Mouse (Mus musculus): ENCODE measurements at regions not wholly inside any gene's neighbourhood (a gene's known extent, or its start where the extent isn't known, plus 50 kb on each side); places are given as distances from the start of the nearest gene placed in this dataset.
"Not testable (repeated sequence)": the region's sequence is repeated elsewhere in the genome, so short reads cannot be mapped to it uniquely, and the experiment has no call there.

GRCm38 (mm10) chr8:60728339-60728738 is 95.7 kb downstream of the Mfap3l start:
- Histone ChIP-seq H3K27me3 (no peaks in the 10 kb centered on the region), H3K27ac (no peak overlapping the region), H3K9me3 (no peaks in the 10 kb centered on the region), H3K9ac (no peak overlapping the region), H3K36me3 (no peaks in the 10 kb centered on the region), H3K4me2 (no peak overlapping the region), H3K4me3 (no peak overlapping the region), H3K4me1 (no peaks in the 10 kb centered on the region)
- 82% methylated on average over 1 of the region's 1 CpGs for WGBS
- no peak for ATAC-seq (ENCODE audit: insufficient number of reproducible peaks, insufficient read depth, low FRiP score, low TSS enrichment, low read depth)

GRCm38 (mm10) chr8:60732545-60732944 is 99.9 kb downstream of the Mfap3l start:
- Histone ChIP-seq H3K27me3 (no peaks in the 10 kb centered on the region), H3K36me3 (no peaks in the 10 kb centered on the region), H3K4me2 (no peak overlapping the region), H3K9me3 (no peaks in the 10 kb centered on the region), H3K9ac (no peak overlapping the region), H3K27ac (no peak overlapping the region), H3K4me3 (no peak overlapping the region), H3K4me1 (no peaks in the 10 kb centered on the region)
- no peak for ATAC-seq (ENCODE audit: insufficient number of reproducible peaks, insufficient read depth, low FRiP score, low TSS enrichment, low read depth)
- 63% methylated on average over 2 of the region's 2 CpGs for WGBS

GRCm38 (mm10) chr8:60735961-60736360 is 103.3 kb downstream of the Mfap3l start:
- Histone ChIP-seq H3K4me2 (no peak overlapping the region), H3K36me3 (no peaks in the 10 kb centered on the region), H3K27ac (no peak overlapping the region), H3K27me3 (no peaks in the 10 kb centered on the region), H3K4me1 (no peaks in the 10 kb centered on the region), H3K9ac (no peak overlapping the region), H3K4me3 (no peak overlapping the region), H3K9me3 (no peaks in the 10 kb centered on the region)
- ATAC-seq (ENCODE audit: insufficient number of reproducible peaks, insufficient read depth, low FRiP score, low TSS enrichment, low read depth): no peak
- WGBS: 62% methylated on average over 3 of the region's 3 CpGs

GRCm38 (mm10) chr8:60736401-60736800 is 103.8 kb downstream of the Mfap3l start:
- H3K9me3 ChIP-seq: no peaks in the 10 kb centered on the region
- no peaks in the 10 kb centered on the region for H3K4me1 ChIP-seq
- 80% methylated on average over 9 of the region's 9 CpGs for WGBS
- H3K36me3 ChIP-seq: no peaks in the 10 kb centered on the region
- no peak overlapping the region for H3K4me3 ChIP-seq
- H3K27ac ChIP-seq: no peak overlapping the region
- no peak overlapping the region for H3K9ac ChIP-seq
- no peak overlapping the region for H3K4me2 ChIP-seq
- no peaks in the 10 kb centered on the region for H3K27me3 ChIP-seq
- no peak for ATAC-seq (ENCODE audit: insufficient number of reproducible peaks, insufficient read depth, low FRiP score, low TSS enrichment, low read depth)

- Histone ChIP-seq H3K4me2 (no peak overlapping the region), H3K4me3 (no peak overlapping the region), H3K9me3 (no peaks in the 10 kb centered on the region), H3K9ac (no peak overlapping the region), H3K4me1 (no peaks in the 10 kb centered on the region), H3K27me3 (no peaks in the 10 kb centered on the region), H3K36me3 (no peaks in the 10 kb centered on the region), H3K27ac (no peak overlapping the region)
- 59% methylated on average over 2 of the region's 2 CpGs for WGBS
- no peak for ATAC-seq (ENCODE audit: insufficient number of reproducible peaks, insufficient read depth, low FRiP score, low TSS enrichment, low read depth)
Observed at GRCm38 (mm10) chr8:60736913-60737312, 104.3 kb downstream of the Mfap3l start.

GRCm38 (mm10) chr8:60737616-60738015 is 105.0 kb downstream of the Mfap3l start:
- Histone ChIP-seq H3K4me3 (no peak overlapping the region), H3K4me2 (no peak overlapping the region), H3K9me3 (no peaks in the 10 kb centered on the region), H3K9ac (no peak overlapping the region), H3K36me3 (no peaks in the 10 kb centered on the region), H3K27ac (no peak overlapping the region), H3K27me3 (no peaks in the 10 kb centered on the region), H3K4me1 (no peaks in the 10 kb centered on the region)
- no peak for ATAC-seq (ENCODE audit: insufficient number of reproducible peaks, insufficient read depth, low FRiP score, low TSS enrichment, low read depth)
- 93% methylated on average over 1 of the region's 1 CpGs for WGBS

GRCm38 (mm10) chr8:60745877-60746276 is 113.2 kb downstream of the Mfap3l start:
- no peak for ATAC-seq (ENCODE audit: insufficient number of reproducible peaks, insufficient read depth, low FRiP score, low TSS enrichment, low read depth)
- no peak overlapping the region for H3K9ac ChIP-seq
- no peak overlapping the region for H3K27ac ChIP-seq
- H3K36me3 ChIP-seq: no peaks in the 10 kb centered on the region
- 85% methylated on average over 2 of the region's 2 CpGs for WGBS
- no peaks in the 10 kb centered on the region for H3K27me3 ChIP-seq
- no peaks in the 10 kb centered on the region for H3K9me3 ChIP-seq
- H3K4me3 ChIP-seq: no peak overlapping the region
- H3K4me1 ChIP-seq: no peaks in the 10 kb centered on the region
- no peak overlapping the region for H3K4me2 ChIP-seq

- no peak for ATAC-seq (ENCODE audit: insufficient number of reproducible peaks, insufficient read depth, low FRiP score, low TSS enrichment, low read depth)
- no peak overlapping the region for H3K27ac ChIP-seq
- 82% methylated on average over 3 of the region's 3 CpGs for WGBS
- no peak overlapping the region for H3K9ac ChIP-seq
- H3K4me2 ChIP-seq: no peak overlapping the region
- H3K4me1 ChIP-seq: no peaks in the 10 kb centered on the region
- no peaks in the 10 kb centered on the region for H3K36me3 ChIP-seq
- no peaks in the 10 kb centered on the region for H3K9me3 ChIP-seq
- H3K27me3 ChIP-seq: no peaks in the 10 kb centered on the region
- H3K4me3 ChIP-seq: no peak overlapping the region
Observed at GRCm38 (mm10) chr8:60746486-60746885, 113.9 kb downstream of the Mfap3l start.

- no peaks in the 10 kb centered on the region for H3K36me3 ChIP-seq
- H3K27me3 ChIP-seq: no peaks in the 10 kb centered on the region
- no peaks in the 10 kb centered on the region for H3K4me1 ChIP-seq
- no peak overlapping the region for H3K9ac ChIP-seq
- 79% methylated on average over 18 of the region's 18 CpGs for WGBS
- ATAC-seq (ENCODE audit: insufficient number of reproducible peaks, insufficient read depth, low FRiP score, low TSS enrichment, low read depth): no peak
- H3K9me3 ChIP-seq: no peaks in the 10 kb centered on the region
- H3K27ac ChIP-seq: no peak overlapping the region
- no peak overlapping the region for H3K4me3 ChIP-seq
- H3K4me2 ChIP-seq: no peak overlapping the region
Observed at GRCm38 (mm10) chr8:60755704-60756415, 123.2 kb downstream of the Mfap3l start.

GRCm38 (mm10) chr8:60763959-60764358 is 126.3 kb upstream of the Hpf1 start:
- Histone ChIP-seq H3K27me3 (no peaks in the 10 kb centered on the region), H3K36me3 (no peaks in the 10 kb centered on the region), H3K9me3 (no peaks in the 10 kb centered on the region), H3K9ac (no peak overlapping the region), H3K4me3 (no peak overlapping the region), H3K27ac (no peak overlapping the region), H3K4me2 (no peak overlapping the region), H3K4me1 (no peaks in the 10 kb centered on the region)
- 93% methylated on average over 7 of the region's 7 CpGs for WGBS
- no peak for ATAC-seq (ENCODE audit: insufficient number of reproducible peaks, insufficient read depth, low FRiP score, low TSS enrichment, low read depth)

- Histone ChIP-seq H3K36me3 (no peaks in the 10 kb centered on the region), H3K4me1 (no peaks in the 10 kb centered on the region), H3K9ac (no peak overlapping the region), H3K4me2 (no peak overlapping the region), H3K27ac (no peak overlapping the region), H3K9me3 (no peaks in the 10 kb centered on the region), H3K27me3 (no peaks in the 10 kb centered on the region), H3K4me3 (no peak overlapping the region)
- 61% methylated on average over 4 of the region's 4 CpGs for WGBS
- ATAC-seq (ENCODE audit: insufficient number of reproducible peaks, insufficient read depth, low FRiP score, low TSS enrichment, low read depth): peak; percentile 48; the same call in 1 of the 2 replicates
Observed at GRCm38 (mm10) chr8:60773350-60773749, 116.9 kb upstream of the Hpf1 start.

GRCm38 (mm10) chr8:60776251-60776650 is 114.0 kb upstream of the Hpf1 start:
- 22% methylated on average over 2 of the region's 2 CpGs for WGBS
- H3K4me2 ChIP-seq, H3K4me3 ChIP-seq, H3K4me1 ChIP-seq, H3K9me3 ChIP-seq, H3K27ac ChIP-seq, H3K36me3 ChIP-seq, H3K9ac ChIP-seq, H3K27me3 ChIP-seq: not testable (repeated sequence)
- ATAC-seq (ENCODE audit: insufficient number of reproducible peaks, insufficient read depth, low FRiP score, low TSS enrichment, low read depth): peak; percentile 71
